Mouse (Mus musculus): ENCODE measurements around the gene Wnk2. TPM values are rescaled to one million over a fixed set of nuclear protein-coding genes. Genes with fewer than 3 reads are reported as not detected.
A peak's percentile ranks its signal among the peaks of the same experiment; 100 is the strongest.
"Not testable (repeated sequence)": the region's sequence is repeated elsewhere in the genome, so short reads cannot be mapped to it uniquely, and the experiment has no call there.

The Wnk2 gene
- total RNA-seq, 2 experiments from 2014 or later = not detected

DNA sequence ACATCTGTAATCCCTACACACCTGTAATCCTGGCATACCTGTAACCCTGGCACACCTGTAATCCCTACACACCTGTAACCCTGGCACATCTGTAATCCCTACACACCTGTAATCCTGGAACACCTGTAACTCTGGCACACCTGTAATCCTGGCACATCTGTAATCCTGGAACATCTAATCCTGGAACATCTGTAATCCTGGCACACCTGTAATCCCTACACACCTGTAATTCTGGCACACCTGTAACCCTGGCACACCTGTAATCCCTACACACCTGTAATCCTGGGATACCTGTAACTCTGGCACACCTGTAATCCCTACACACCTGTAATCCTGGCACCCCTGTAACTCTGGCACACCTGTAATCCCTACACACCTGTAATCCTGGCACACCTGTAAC is 93.1 kb downstream of the Wnk2 start:
- not testable (repeated sequence) for ATAC-seq (replicated peaks; ENCODE audit: poor library complexity)

DNA sequence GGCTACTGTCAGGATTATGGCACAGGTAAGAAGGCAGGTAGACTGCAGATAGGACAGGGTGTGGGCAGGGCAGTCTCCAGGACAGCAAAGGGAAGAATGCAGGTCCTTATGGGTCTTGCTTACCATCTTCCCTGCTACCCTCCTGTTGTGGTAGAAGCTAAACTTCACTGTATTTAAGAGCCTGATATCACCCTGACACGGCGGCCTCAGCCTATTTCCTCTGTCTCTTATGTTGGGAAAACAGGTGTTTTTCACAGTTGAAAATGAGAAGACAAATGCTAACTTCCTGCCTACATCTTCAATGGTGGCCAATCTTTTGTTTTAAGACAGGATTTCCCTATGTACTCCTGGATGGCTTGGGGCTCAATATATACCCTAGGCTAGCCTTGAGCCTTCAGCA is 94.5 kb downstream of the Wnk2 start:
- no peak for ATAC-seq (replicated peaks; ENCODE audit: poor library complexity)

DNA sequence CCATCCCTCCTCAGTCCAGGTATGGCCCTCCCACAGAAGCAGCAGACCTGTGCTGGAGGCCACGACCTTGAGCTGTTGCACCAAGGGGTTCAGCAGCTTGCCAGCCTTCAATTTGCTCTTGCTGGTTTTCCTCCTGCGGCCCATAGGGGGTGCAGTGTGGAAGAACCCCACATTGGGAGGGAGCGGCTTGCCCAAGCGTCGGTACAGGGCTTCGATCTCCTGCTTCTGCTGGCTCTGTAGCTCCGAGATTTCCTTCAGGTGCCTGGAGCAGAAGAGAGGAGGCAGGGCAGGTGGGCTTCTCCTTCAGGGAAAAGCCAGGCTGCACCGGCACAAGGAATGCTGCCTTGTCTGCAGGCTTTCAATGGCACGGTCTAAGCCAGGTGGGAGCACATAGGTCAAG is 95.3 kb downstream of the Wnk2 start:
- ATAC-seq (replicated peaks; ENCODE audit: poor library complexity) = peak; percentile 63

DNA sequence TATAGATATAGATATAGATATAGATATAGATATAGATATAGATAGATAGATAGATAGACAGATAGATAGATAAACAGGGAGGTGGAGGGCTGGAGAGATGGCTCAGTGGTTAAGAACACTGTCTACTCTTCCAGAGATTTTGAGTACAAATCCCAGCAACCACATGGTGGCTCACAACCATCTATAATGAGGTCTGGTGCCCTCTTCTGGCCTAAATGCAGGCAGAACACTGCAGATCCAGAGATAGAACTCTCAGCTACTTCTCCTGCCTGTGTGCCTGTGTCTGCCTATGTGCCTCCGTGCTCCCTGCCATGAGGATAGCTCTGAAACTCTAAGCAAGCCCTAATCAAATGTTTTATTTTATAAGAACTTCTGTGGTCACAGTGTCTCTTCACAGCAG is 100.4 kb downstream of the Wnk2 start:
- ATAC-seq (replicated peaks; ENCODE audit: poor library complexity) = no peak

DNA sequence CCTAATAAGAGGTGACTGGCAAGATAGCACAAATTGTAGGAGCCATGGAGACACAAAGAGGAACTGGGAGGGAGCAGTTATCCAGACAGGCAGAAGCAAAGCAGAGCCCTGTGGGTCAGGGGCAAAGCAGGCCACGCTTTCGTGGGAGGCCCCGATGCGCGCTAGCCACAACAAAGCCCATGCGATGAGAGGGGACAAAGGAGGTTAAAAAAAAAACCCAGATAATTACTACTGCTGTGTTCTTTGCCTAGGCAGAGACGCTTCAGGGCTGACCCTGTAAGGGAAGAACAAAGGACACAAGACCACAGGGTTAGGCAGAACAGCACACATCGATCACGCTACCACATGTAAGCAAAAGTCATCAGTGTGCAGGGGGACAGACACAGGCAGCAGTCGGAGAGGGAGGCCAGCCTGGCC is 103.7 kb downstream of the Wnk2 start:
- no peak for ATAC-seq (replicated peaks; ENCODE audit: poor library complexity)

DNA sequence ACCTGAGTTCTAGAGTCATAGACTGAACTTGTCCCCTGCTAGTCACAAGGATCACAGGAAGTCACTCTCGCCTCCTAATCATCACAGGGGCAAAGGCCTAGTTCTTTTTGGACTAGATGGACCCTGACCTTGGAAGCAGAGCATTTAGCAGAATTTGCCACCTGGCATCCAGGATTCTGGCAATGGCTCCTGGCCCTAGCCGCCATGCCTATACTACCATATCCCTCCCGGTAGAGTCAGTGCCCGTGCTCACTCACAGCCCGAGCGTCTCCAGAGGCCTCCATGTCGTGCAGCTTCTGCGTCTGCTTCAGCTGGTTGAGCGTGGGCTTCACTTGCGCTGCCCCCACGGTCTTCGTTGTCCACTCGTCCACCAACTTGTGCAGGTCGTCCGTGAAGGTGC is 105.4 kb downstream of the Wnk2 start:
- ATAC-seq (replicated peaks; ENCODE audit: poor library complexity) = no peak

DNA sequence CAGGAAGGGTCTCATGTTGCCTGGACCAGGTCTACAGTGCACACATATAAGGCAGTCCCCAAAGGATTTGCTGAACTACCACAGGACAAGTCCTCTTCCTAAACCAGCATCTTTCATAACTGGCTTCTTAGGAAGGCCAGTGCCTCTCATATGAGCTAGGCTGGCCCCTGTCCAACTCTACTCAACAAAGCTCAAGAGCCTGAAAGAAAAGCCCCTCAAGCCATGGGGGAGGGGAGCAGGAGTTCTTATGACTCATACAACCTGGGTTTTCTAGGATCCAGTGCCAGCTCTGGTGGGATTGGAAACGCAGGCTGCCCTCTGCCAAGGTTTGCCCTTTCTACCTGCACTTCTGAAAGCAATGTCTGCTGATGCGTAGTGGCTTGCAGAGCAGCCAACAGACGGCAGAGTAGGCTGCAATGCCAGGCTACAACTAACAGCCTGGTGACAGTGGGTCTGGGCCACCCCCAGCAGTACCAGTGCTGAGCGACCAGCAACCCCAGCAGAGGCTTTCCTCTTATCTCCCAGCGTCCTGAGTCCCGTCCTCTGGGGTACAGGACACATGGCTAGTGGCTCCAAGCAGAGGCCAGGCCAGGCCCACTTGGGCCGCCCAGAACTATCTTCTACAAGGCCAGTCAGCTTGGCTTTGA is 110.8 kb downstream of the Wnk2 start:
- ATAC-seq (replicated peaks; ENCODE audit: poor library complexity) = no peak

DNA sequence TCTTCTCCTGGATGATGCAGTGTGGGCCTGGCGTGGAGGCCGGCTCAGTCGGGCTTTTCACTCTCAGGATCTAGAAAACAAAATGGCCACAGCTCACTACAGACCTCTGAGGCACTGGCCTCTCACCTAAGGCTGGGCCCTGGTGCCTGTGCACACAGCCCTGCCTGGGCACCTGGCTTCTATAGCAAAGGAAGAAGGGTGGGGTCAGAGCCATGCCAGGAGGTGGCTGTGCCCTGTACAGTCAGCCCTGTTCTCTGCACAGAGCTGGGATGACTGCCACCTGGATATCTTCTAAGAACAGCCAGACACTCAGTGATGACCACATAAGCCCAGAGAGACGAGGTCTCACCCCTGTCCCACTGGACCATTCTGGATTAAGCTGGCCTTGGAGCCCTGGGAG is 111.4 kb downstream of the Wnk2 start:
- no peak for ATAC-seq (replicated peaks; ENCODE audit: poor library complexity)

DNA sequence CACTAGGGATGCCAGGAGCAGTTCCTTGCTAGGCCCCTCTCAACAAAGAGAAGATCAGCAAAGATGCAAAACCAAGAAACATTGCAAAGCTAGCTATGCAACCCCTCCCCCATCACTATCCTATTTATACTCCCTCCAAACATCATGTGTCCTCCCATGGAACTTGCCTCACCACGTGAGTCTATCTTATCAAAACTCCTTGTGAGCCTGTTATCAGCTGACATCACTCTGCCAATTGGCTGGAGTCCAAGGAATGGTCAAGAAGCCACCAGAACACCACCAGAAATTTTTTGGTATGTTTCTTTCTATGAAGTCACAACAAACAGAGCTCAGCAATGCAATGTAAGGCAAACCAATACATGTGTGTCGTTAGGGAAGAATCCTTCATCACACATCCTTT is 116.8 kb downstream of the Wnk2 start:
- ATAC-seq (replicated peaks; ENCODE audit: poor library complexity) = no peak

DNA sequence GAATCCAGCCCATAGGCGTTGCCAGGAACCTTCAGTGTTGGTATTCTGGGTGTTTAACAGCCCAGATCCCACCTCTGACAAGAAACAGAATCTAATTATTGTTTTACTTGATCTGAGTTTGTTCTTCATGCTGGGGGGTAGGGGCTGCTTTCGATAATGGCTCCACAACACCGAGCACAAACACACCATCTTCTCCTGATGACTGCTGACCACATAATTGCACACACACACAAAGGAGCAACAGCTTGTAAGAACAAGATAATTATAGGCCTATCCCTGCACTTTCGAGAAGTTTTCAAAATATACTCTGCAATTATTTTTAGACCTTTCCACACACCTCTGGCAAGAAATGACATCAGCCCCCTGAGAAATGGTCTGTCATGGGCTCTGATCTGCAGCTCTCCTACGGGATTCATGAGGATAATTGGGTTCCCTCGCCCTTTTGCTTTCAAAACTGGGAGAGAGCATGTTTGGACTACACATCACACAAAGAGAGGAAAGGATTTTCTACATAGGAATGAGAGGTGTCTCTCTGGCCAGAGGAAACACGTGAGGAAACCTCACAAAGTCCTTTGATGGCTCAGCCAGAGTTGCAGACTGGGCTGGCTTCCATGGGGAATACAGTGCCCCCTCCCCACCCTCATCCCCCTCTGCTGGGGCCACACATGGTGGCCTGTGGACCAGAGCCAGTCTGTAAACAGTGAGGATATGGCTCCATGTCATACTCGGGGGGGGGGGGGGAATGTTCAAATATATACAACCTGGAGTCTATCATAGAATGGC is 118.9 kb downstream of the Wnk2 start:
- no peak for ATAC-seq (replicated peaks; ENCODE audit: poor library complexity)

DNA sequence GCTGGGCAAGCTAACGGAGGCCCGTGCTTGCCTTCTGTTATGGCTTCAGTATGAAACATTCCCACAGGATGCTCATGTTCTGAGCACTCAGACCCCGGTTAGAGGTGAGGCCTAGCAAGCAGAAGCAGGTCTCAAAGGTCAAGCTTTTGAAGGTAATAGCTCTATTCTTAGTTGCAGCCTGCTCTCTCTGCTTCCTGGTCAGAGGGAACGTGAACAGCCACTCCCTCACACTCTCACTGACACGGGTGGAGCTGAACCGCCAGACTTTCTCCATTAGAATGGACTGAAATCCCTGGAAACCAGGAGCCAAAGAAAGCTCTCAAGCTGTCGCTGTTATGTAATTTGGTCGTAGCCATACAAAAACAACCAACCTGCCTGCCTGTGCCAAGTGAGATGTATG is 120.8 kb downstream of the Wnk2 start:
- no peak for ATAC-seq (replicated peaks; ENCODE audit: poor library complexity)

DNA sequence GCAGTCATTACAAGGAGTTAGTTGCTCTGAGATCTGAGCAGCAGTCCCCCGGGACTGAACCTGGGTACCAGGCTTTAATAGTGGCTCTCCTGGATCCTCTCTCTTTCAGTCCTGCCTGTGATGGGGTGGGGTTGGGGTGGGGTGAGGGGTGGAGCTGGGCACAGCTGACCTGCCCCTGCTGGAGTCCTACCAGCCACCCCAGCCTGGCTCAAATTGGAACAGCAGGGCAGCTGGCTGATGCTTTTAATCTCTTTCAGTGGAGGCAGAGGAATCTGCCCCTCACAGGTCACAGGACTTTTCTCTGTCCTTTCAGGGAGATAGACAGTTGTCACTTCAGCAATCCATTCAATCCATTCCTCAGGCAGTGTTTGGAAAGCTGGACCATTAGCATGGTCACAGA is 122.3 kb downstream of the Wnk2 start:
- ATAC-seq (replicated peaks; ENCODE audit: poor library complexity) = 0 out of 2 replicates have a peak, but pooled peaks have one; percentile 20

DNA sequence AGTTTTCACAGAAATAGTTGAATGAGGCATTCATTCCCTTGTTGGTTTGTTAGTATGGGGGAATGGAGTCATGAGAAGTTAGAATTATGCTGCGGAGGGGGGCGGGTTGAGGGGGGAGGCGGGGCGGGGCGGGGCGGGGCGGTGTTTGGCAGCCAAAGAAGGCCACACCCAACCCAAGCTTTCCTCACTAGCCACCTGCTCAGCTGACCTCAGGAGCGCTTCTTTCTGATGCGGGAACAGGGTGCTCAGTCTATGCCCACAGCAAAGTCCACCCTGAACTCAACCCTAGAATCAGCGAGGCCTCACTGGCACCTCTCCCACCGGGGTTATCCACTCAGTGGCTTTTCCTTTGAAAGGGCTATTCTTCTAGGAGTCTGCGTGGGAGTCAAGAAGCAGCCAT is 123.1 kb downstream of the Wnk2 start:
- peak; percentile 54 for ATAC-seq (replicated peaks; ENCODE audit: poor library complexity)

DNA sequence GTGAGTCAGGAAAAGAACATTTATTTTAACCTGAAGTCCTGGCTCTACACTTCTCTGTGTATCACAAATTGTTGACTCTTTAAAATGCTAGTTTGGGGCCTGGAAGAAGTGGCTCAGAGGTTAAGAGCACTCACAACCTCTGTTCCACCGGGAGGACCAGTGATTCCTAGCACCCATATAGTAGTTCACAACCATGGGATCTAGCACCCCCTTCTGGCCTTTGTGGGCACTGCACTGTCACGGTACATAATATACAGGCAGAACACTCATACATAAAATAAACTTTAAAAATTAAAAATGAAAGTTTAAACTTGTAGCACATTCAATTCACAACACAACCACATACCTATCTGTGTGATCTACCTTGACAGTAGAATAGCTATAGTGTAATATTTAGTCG is 126.1 kb downstream of the Wnk2 start:
- ATAC-seq (replicated peaks; ENCODE audit: poor library complexity) = peak; percentile 85

DNA sequence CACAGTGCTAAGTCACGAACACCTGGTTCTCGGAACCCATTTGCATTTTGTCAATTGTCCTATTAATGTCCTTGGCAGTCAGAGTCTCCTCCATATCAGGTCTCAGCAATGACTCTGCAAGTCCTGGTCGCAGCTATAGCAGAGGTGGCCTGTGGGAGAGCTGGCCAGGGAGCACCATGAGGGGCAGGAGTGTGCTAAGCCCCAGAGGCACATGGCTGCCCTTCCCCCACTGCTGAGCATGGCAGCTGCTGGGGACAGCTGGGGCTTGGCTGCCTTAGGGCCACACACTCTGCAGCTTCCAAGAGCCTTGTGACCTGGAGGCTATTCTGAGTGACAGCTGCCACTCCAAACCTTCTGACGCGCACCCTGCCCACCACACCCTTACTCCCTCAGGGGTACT is 127.7 kb downstream of the Wnk2 start:
- peak; percentile 46 for ATAC-seq (replicated peaks; ENCODE audit: poor library complexity)

DNA sequence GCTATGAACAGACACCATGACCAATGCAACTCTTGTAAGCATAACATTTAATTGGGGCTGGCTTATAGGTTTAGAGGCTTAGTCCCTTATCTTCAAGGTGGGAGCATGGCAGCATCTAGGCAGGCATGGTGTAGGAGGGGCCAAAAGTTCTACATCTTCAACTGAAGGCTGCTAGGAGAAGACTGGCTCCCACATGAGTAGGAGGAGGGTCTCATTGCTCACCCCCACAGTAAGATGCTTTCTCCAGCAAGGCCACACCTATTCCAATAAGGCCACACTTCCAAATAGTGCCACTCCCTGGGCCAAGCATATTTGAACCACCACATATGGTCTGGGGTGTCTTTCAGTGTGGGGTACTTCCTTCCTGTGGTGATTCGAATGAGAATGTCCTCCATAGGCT is 130.4 kb downstream of the Wnk2 start:
- ATAC-seq (replicated peaks; ENCODE audit: poor library complexity) = no peak

DNA sequence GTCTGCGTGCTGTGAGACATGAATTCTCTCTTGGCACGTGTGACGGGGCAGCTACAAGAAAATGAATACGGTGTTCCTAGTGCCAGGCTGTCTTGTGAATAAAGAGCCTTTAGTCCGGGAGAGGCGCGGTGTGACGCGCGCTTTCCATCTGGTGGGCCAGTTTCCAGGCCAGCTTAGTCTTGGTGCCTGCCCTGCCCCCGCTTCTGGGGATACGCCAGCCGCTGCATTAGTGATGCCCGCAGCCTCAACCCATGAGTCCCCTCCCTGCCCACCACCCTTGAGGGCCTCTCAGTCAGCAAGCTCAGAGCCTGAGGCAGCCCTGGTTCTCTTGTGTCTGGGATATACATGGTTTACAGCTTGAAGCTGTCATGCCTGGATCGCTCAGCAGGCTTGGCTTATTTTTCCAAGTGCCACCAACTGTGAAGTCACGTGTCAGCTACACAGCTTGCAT is 131.5 kb downstream of the Wnk2 start:
- peak; percentile 10; the same call in 1 of the 2 replicates for ATAC-seq (replicated peaks; ENCODE audit: poor library complexity)

DNA sequence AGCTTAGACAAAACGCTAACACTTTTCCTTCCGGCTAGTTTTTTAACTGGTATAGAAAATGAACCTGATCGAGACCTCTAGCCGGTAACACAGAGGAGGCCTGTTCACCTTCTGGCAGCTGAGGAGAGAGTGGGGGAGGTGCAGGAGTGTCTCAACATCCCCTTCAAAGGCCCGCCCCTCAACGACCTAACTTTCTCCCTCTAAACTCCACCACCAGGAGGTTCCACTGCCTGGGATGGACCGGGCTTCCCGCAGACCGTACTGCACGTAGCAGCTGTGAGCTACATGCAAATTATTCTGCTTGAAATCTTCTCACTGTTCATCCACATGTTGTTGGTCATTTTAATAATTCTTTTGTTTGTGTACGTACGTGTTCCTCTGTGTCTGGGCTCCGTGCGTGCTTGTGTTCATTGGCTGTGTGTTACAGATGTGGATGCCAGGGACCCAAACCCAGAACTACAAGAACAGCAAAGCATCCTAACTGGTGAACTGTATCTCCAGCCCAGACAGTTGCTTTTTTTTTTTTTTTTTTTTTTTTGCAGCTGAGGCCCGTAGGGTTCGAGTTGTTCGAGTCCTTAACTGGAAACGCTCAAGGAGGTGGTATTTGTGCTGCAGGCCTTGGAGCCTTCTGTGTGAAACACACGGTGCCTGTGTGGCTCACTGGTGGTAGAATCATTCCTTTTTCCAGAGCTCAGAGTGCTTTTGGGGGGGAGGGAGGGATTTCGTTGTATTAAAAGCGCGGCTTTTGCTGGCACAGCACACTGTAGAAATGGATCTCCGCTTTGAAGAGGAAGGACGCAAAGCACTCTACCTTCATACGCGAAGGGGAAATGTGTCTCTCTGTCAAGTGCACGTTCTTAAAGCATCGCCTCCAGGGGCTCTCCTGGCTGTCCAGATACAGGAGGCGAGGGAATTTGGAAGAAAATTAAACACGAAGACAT is 132.2 kb downstream of the Wnk2 start:
- ATAC-seq (replicated peaks; ENCODE audit: poor library complexity) = peak; percentile 84

DNA sequence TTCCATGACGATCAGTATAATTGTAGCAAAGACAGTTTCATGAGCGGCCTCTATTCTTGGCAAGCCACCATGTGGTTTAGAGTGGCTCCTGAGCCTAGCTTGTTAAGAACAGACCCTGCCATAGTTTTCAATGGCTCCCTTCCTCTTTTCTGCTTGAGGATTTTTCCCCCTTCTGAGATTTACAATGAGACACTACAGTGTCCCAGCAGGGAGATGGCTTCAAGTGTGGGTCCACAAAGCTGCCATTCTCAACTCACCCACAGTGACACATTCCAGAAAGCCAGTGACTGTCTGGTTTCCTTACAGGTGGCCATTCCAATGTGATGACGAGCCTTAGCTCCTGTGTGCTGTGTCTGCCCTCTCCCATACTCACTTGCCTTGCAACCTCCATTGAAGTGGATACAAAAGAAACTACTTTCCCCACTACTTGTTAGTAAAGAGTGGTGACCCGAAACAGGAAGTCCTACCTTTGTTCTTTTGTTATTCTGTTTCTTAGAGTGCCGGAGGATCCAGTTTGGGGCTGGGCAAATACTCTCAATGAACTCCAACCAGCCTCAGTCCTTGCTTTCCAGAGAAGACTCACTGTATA is 134.5 kb downstream of the Wnk2 start:
- 0 out of 2 replicates have a peak, but pooled peaks have one; percentile 17 for ATAC-seq (replicated peaks; ENCODE audit: poor library complexity)

DNA sequence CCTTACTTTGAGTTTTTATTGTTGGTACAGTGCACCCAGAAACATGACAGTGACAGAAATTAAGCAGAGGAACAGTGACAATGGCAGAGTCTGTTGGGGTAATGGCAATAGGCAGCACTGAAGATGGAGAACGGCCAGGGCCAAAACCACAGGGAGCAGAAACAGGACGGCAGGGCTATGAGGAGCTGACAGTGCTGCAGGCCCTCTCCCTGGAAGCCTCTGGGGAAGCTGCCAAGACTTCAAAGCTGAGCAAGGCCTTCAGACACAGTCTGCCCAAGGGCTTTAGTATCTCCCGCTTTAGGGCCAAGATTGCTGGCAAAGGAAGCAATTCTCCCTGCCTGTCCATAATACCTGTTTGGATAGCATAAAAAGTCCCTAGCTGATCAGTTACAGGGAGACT is 146.1 kb downstream of the Wnk2 start:
- ATAC-seq (replicated peaks; ENCODE audit: poor library complexity) = no peak

DNA sequence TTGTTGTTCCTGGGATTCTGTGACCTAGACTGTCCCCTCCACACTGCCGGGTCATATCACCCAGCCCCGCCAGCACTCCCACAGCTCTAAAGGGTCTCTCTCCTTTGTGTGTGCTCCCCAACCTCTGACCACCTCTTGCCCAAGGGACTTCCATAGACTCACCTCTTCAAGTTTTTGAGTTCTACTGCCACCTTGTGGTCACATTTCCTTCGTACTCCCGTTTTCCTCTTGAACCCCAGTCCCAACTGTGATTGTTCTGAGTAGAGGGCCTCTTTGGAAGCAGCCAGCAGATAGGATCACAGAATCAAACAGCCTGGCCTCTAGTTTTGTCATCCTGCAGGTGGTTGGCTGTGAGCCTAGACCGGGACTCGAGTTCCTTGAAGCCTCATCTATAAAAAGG is 149.2 kb downstream of the Wnk2 start:
- ATAC-seq (replicated peaks; ENCODE audit: poor library complexity) = peak; percentile 85

Data from megakaryocyte progenitor cell, adult 5-6 weeks (primary cell).